Mouse (Mus musculus) liver, postnatal 0 days (tissue): ENCODE data around the gene Rpl37a.

ENCODE experiments used
- CTCF ChIP-seq: sonication (generic); IDR thresholded peaks from 2 replicates; pipeline ENCODE4 v1.5.1; 2016; ENCODE audit warnings: antibody characterized with exemption, low read depth
- EP300 ChIP-seq: IDR thresholded peaks from 2 replicates; pipeline ENCODE4 v1.6.1; 2016; ENCODE audit warnings: antibody characterized with exemption, low read depth, mild to moderate bottlenecking

GRCm38 (mm10) chr1:72738946-72739680 lies 28.0 kb downstream of the Rpl37a start:
- TF ChIP-seq CTCF (no peak), EP300 (no peak)
